Mouse (Mus musculus) spleen, postnatal 14 days (tissue): ENCODE measurements around the gene Sephs1.
"Not testable (repeated sequence)": the region's sequence is repeated elsewhere in the genome, so short reads cannot be mapped to it uniquely, and the experiment has no call there.

ENCODE experiments used
- DNase-seq, 2 experiments: peaks; one replicate each; pipeline ENCODE4 v3.0.0; 2021 to 2022; ENCODE audit warnings: low spot score in 2 of 2

Sephs1 gene

DNA sequence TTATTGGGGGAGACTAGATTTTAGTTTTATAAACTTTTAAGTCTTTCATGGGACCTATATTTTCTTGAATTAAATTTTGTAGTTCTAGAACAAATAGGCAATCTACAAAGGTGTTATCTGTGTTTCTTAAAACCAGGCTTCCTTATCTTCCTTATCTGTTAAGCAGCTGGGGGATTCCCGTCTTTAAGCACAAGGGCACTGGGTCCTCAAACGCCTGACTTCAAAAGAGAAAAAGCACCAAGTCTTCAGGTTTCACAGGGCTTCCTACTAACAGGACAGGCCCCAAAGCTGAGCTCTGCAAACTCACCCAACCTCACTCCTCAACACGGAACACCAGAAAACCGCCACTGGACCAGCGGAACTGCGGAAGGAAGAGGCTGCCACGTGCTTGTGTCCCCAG, 26.6 kb downstream of the Sephs1 start:
- no peak for DNase-seq

DNA sequence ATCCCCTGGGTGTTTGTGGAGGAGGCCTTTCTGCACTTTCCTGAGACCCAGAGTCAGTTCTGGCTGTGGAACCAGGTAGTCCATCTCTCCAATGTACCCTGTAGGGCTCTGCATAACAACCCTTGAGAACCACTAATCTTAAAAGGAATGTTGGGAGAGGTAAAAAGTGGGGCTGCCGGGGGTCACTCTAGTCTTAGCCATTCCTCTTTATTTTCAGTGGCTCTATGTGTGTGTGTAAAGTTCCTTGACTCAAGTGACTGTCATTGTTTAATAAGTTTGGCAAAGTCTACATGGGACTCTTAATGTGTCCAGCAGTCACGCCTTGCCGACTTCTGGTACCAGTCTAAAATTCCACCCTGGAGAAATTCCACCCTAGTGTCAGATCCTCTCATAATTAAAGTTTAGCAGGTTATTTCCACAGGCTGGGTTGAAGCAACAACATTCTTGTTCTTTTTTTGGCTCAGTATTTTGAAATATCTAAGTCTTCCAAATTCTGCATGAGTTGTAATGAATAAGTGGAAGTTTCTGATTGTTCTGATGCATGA, 27.5 kb downstream of the Sephs1 start:
- DNase-seq = no peak

DNA sequence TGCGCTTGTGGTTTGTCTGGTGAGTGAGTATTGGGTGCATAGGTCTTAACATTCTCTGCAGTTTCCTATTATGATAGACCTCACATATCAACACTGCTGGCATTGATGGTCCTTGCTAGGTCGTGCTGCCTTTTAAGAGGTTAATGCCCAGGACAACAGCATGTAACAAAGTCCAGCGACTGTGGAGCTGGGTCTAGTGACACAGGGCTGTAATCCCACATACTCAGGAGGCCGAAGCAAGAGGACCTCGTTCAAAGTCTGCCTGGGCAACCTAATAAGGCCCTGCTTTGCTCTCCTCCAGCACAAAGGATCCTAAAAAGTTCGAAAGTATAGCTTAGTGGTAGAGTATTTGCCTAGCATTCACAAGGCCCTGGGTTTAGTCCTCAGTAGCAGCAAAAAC, 28.5 kb downstream of the Sephs1 start:
- no peak for DNase-seq

DNA sequence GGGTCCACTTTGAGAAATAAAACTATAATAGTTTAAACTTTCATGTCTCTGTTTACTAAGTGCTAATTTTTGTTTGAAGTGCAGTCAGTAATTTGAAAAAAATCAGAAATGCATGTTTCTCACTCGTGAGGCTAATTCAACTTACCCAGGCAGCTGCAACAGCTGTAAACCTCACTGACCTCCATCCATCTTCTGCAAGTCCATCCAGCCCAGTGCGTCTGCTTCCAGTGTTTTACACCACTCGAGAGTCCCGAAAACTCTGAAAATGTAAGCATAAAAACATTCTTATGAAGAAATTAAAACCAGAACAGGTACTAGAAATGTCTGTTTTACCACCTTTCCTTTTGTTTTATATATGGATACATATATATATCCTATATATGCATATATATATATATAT, 29.2 kb downstream of the Sephs1 start:
- DNase-seq = no peak

DNA sequence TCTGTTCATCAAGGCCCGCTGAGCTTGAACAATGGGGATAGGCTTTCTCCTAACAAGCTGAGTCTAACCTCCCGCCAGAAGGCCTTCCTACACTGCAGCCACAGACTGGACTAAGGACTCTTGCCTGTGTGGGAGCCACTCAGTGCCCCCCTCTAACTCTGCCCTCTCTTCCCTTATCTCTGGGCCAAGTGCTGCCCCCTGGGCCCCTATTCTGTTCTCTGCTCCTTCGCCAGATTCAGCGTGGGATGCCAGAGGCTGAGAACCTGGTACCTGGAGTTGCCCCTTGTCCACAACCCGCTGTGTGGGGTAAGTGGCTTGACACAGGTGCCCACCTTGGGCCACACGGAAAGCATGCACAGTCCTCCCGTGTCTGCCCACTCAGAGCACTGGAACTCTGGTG, 32.6 kb downstream of the Sephs1 start:
- DNase-seq = no peak

DNA sequence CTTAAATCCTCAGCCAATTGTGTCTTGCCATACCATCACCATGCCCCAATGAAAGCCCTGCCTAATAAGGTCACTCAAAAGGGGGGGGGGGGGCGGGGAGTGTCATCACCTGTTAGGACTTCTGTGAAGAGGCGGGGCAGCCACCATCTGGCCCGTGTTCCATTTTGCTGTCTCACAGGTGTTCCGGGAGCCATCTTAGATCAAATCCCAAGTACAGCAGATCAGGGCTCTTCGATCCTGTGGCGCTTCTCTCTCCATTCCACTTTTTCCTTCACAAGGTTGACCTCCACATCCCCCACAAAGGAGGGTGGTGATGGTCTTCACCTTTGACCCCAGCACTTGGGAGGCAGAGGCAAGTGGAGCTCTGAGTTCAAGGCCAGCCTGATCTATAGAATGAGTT, 34.7 kb downstream of the Sephs1 start:
- DNase-seq = no peak

DNA sequence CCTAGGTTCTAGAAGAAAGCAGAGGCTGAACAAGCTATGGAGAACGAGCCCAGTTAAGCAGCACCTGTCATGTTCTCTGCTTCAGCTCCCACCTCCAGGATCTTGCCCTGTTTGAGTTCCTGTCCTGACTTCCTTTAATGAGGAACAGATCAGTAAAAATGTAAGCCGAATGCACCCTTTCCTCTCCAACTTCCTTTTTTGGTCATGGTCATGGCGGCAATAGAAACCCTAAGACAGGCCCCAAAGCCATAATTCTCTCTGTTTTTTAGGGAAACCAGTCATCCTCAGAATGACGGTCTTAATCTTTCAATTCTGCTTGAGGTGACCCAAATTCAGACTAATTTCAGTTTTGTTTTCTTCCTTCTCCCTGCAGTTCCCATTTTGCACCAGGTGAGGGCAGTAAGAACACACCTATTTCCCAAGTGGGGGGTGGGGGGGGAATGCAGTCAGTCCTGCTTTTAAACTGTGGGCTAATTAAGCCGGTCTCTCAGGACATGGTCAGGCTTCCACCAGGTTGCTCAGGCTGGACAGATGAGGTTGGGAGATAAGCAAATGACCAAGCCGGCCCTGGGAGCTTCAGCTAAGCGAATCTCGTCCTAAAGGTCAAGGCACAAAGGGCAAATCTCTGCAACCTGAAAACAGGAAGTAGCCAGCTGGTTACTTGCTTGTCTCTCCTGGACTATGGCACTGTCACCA, 36.1 kb downstream of the Sephs1 start:
- DNase-seq = peak; percentile 15 to 47

DNA sequence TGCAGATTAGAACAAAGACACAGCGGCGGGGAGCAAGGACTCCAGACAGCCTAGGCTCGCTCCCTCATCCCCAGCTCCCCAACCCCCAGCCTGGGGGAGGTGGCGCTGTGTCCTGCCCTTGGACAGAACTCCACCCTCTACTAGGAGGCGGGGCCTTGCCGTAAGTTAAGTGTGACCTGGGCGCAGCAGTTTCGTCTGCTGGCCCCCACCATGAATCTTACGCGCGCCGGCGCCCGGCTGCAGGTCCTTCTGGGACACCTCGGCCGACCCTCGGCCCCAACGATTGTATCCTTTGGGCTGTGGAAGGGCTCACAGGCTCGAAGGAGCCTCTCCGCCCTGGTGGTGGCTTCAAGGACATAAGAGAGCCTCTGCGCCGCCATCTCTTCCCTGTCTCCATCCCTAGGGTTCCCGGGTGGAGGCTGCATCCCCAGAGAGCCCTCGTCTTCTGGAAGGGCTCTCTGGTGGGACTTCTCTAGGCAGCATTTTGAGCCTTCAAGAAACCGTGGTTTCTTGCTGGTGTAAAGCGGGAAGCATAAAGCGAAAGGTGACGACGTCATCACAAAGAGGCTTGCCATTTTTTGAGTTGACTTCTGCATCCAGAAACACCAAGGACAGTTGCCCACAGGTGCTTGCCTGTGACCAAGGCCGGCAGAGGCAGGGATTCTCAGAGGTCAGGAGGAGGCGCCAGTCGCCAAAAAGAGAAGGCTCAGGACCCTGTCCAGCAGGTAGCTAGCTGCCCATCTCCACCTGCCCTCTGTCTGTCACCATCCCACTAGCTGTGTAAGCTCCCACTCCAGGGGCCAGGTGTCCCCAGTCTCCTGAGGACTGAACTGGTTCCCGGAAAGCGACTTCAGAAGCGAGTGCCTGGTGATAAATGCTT, 37.7 kb downstream of the Sephs1 start, which contains the start of gene Phyh:
Gene Phyh (plus strand): TSS at position 160 of the 880 bp plus-strand sequence.
- DNase-seq = peak; percentile 66 to 70

DNA sequence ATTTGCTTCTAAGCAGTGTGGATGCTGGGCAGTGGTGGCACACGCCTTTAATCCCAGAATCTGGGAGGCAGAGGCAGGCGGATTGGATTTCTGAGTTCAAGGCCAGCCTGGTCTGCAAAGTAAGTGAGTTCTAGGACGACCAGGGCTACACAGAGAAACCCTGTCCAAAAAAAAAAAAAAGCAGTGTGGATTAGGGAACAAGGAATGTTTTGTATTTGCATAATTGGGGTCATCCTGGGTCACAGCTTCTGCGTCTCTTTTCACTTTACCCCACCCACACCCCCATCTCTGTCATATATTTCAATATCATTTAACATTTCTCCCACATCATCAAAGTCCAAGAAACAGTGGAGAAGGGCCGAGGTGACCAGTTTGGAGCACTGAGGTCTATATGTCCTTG, 39.7 kb downstream of the Sephs1 start:
- DNase-seq = no peak

DNA sequence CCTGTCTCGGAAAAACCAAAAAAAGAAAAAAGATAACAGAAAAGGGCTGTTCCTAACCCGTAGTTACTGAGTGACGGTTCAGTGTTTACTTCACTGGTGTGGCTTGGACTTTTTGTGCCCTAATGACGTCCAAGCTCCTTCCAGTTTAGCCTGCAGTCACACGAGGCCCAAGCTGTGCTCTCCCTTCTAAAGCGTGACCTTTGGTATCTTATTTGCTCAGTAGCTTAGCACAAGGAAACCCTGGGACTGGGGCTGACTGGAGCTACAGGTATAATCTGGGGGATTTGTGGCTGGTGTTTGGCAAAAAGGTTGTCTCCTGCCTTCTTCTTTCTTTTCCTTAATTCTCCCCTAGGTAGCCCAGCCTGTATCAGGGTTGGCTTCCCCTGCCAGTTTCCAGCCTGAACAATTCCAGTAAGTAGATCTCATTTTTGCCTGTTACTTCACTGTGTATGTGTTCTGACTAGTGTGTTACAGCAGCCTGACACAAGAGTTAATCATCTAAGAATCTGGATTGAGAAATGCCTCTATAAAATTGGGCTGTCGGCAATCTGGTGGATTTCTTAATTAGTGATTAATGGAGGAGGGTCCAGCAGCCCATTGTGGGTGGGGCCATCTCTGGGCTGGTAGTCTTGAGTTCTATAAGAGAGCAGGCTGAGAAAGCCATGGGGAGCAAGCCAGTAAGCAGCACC, 41.3 kb downstream of the Sephs1 start:
- no peak for DNase-seq

DNA sequence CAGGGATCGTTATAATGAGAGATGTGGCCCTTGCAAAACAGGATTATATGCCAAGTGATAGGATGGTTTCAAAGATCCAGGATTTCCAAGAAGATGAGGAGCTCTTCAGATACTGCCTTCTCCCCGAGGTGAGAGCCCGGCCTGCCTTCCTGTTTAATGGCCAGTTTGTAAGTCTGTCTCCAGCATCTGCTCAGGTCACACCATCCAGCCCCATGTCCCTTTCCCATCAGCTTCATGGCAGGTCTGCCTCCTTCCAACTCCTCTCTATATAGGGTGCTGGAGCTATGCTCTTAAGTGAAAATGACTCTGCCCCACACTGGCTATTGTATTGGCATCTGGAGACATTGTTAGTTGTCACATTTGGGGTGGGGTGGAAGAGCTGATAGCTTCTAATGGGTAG, 46.0 kb downstream of the Sephs1 start:
- no peak for DNase-seq

DNA sequence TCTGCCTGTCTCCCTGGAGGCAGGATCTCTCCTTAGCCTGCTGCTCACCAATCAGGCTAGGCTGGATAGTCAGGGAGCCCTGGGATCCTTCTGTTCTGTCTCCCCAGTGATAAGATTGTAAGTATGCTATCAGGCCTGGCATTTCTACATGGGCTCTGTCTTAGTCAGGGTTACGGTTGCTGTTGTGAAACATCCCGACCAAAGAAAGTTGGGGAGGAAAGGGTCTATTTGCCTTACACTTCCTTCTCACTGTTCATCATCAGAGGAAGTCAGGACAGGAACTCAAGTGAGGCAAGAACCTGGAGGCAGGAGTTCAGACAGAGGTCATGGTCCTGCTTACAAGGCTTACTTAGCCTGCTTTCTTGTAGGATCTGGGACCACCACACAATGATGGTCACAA, 47.9 kb downstream of the Sephs1 start:
- DNase-seq = no peak

DNA sequence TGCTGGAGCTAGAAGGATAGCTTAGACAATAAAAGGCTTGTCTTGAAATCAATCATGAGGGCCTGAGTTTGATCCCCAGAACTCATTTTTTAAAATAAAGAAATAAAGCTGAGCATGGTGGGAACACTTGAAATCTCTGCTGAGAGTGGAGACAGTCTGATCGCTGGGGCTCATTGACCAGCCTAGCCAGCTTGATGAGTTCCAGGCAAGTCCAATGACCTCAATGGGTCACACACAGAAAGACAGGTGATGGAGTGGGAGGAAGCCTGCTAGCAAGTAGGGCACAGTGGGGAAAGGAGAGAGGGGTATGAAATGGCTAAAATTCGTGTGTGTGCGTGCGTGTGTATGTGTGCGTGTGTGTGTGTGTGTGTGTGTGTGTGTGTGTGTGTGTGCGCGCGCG, 53.2 kb downstream of the Sephs1 start:
- DNase-seq = no peak

DNA sequence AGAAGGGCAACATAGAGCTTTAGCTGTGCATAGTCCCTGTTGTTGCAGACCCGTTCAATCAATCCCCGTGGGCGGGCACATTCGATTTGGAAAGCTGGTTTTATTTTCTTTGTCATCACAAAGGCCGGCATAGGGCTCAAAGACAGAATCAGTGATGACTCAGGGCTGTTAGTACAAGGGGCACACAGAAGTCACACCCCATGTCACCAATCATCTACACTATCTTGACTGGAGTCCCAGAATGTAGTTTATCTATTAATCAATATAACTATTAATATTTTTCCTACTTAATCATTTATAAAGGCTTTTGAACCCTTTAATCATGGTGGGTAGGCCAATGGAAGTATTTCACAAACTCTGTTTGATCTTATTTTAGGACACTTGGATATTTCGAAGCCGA, 56.6 kb downstream of the Sephs1 start:
- DNase-seq = no peak

DNA sequence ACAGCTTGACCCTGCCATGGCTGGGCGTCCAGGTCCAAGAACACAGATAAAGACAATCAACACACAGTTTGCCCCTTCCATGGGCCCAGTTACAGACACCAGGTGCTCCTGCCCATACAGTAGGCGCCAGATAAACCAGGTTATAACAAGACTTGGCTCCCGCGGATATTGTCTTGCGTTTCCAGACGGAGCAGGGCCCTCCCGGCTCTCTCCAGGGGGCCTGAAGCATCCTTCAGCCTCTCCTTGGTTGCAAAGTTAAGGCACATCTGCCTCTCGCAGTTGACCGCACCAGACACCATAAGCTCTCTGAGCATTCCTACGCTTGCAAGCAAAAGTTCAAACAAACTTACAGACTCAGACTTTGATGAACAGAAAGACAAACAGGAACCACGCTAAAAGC, 59.5 kb downstream of the Sephs1 start:
- no peak for DNase-seq

DNA sequence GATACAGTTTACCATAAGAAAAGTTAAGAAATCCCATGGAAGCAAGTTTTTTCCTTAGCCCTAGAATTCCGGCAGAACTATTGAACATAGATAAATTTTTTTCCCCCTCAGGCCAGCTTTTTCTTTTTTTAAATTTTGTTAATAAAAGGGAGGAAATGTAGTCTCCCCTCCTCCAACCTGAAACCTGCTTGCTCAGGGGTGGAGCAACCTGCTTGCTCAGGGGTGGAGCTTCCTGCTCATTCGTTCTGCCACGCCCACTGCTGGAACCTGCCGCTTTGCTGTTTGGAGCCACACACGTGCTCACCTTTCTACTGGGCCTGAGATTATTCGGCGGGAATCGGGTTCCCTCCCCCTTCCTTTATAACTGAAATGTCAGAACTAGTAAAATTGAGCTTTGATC, 68.3 kb downstream of the Sephs1 start:
- DNase-seq = not testable (repeated sequence)

DNA sequence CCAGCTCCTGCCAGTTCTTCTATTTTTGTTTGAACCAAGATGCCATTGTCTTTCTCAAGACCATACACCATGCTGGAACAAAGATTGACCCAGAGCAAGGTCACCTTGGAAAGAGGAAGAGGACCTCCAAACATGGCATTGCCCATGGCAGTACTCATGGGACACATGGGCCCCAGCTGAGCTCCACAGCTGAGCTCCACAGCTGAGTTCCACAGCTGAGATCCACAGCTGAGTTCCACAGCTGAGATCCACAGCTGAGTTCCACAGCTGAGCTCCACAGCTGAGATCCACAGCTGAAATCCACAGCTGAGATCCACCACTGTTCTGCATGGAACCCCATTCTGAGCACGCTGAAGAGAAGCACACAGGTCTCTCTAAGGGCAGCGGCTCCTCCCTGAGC, 69.6 kb downstream of the Sephs1 start:
- no peak for DNase-seq

DNA sequence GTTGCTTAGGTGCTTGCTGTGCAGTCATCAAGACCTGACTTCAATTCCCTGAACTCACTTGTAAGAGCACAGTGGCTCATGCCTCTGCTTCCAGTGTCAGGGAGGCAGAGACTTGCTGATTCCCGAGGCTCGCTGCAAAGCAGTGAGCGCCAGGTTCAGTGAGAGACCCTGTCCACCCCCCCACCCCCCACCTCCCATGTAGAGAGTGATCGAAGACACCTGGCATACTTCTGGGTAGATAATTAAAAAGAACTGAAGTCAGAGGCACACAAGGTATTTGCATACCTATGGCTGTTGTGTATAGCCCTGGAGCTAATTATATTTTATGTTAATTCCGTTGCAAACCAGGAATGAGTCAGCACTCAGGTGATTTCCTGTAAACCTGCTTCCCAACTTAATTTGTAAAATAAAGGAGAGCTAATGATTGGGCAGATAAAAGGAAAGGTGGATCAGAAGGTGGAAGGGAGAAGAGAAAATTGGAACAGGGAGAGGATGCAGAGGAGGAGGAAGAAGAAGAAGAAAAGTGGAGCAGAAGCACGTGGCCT, 72.9 kb downstream of the Sephs1 start:
- DNase-seq = no peak

DNA sequence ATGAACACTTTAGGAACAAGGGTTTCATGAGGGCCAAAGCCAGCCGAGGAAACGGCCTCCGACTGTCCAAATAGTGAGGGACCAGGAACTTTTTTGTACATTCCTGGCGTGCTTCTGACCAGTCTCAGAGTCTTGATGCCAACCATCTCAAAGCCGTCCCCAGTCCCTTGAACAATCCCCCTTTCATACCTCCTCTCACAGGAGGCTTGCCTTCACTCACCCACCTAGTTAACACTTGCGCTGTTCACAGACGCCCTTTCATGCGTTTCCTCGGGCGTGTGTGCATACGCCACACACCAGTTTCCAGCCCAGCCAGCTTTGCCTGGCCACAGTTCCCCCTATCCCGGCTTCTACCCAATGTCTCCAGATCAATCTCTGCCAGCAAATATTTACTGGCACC, 76.7 kb downstream of the Sephs1 start:
- no peak for DNase-seq
